Mouse (Mus musculus): ENCODE results near the gene Gm20855.
"Not testable (repeated sequence)": the region's sequence is repeated elsewhere in the genome, so short reads cannot be mapped to it uniquely, and the experiment has no call there.

Gene Gm20855

GRCm38 (mm10) chrY:35131733-35132132 is at the start of gene Gm20855:
Gene Gm20855 (minus strand): TSS chrY:35131833.
- DNase-seq = not testable (repeated sequence)
